Mouse (Mus musculus) liver, adult 2 months (tissue): ENCODE data around the gene Sptssb. TPM values are rescaled to one million over a fixed set of nuclear protein-coding genes. Genes with fewer than 3 reads are reported as not detected.

Experiments
- DNase-seq: peaks from one replicate; pipeline ENCODE4 v3.0.0-alpha.2; 2011; ENCODE audit warnings: low read depth, low spot score; ENCODE audit errors: extremely low read depth
- H3K27ac ChIP-seq: fragments of 200-500 bp; replicated peaks from 2 replicates; pipeline ENCODE4 v1.5.1; 2012; ENCODE audit warnings: low read depth, mild to moderate bottlenecking, control low read depth, inconsistent platforms, low read length; ENCODE audit not compliant: insufficient read depth
- H3K27me3 ChIP-seq: fragments of 200-500 bp; 2 replicates; pipeline ENCODE4 v1.6.1; 2012; ENCODE audit warnings: mild to moderate bottlenecking, moderate library complexity, low read length, inconsistent platforms; ENCODE audit not compliant: control insufficient read depth, insufficient read depth
- H3K36me3 ChIP-seq: fragments of 200-500 bp; 2 replicates; pipeline ENCODE4 v1.6.1; 2012; ENCODE audit warnings: low read length, inconsistent platforms; ENCODE audit not compliant: control insufficient read depth, insufficient read depth
- H3K4me1 ChIP-seq: fragments of 200-500 bp; 2 replicates; pipeline ENCODE4 v1.6.1; 2011; ENCODE audit warnings: low read length; ENCODE audit not compliant: control insufficient read depth, insufficient read depth
- H3K4me3 ChIP-seq: fragments of 200-500 bp; 2 replicates; pipeline ENCODE4 v1.5.1; 2011; ENCODE audit warnings: low read depth, mild to moderate bottlenecking, control low read depth, low read length, moderate library complexity; ENCODE audit not compliant: insufficient read depth
- H3K79me2 ChIP-seq: fragments of 200-500 bp; 2 replicates; pipeline ENCODE4 v1.6.1; 2012; ENCODE audit warnings: inconsistent platforms, mild to moderate bottlenecking, low read length, moderate library complexity; ENCODE audit not compliant: control insufficient read depth, insufficient read depth
- H3K9ac ChIP-seq: fragments of 200-500 bp; 2 replicates; pipeline ENCODE4 v1.6.1; 2012; ENCODE audit warnings: low read depth, mild to moderate bottlenecking, control low read depth, inconsistent platforms, low read length
- CTCF ChIP-seq: fragments of 200-500 bp; IDR thresholded peaks from 2 replicates; pipeline ENCODE4 v1.5.1; 2011; ENCODE audit warnings: low read depth, low read length, control low read depth
- POLR2A ChIP-seq: fragments of 200-500 bp; IDR thresholded peaks from 2 replicates; pipeline ENCODE4 v1.6.1; 2011; ENCODE audit warnings: low read length, control low read depth; ENCODE audit not compliant: insufficient read depth; ENCODE audit errors: extremely low read depth
- WGBS: fragments of 180-500 bp; shearing (Covaris S2); methylation state at CpG from one replicate; pipeline ENCODE4 v1.1.7; 2018; 5-methylcytosine and 5-hydroxymethylcytosine counted together
- polyA plus RNA-seq: library from polyadenylated mRNA; depleted of rRNA; stranded (reverse); fragments of >200 nt; gene quantifications from 2 replicates; pipeline ENCODE4 v1.2.3, GENCODE M21; 2012
- total RNA-seq: library from RNA; depleted of rRNA; stranded (reverse); fragments of >200 nt; gene quantifications from 2 replicates; pipeline ENCODE4 v1.2.3, GENCODE M21; 2014

Gene Sptssb
- total and polyA plus RNA-seq, 2 experiments, result 0.18 to 0.64 TPM

DNA sequence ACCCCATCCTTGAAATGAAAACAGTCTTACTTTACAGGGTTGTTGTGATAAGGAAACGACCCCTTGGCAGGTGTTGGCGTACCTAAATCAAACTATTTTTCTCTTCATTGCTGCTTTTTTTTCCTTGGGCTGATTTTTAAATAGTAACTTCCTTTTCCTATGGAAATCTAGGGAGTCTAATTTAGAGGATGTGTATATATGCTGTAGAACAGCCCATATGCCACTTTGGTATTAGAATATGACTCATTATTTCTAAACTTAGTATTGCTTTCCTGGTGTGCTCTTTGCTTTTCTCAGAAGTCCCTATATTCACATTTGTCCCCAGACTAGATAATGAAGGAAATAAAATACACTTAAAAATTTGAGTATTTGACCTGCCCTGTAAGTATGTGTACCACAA lies 17.8 kb upstream of the Sptssb start:
- Histone ChIP-seq H3K4me3 (no peak overlapping the region), H3K79me2 (no peaks in the 10 kb centered on the region), H3K9ac (no peak overlapping the region), H3K27me3 (no peaks in the 10 kb centered on the region), H3K27ac (no peak overlapping the region), H3K4me1 (no peaks in the 10 kb centered on the region), H3K36me3 (no peaks in the 10 kb centered on the region)
- no peak for TF ChIP-seq POLR2A
- TF ChIP-seq CTCF, result no peak
- DNase-seq, result no peak
- WGBS, result 82% methylated on average over 2 of the region's 2 CpGs

GRCm38 (mm10) chr3:69874721-69875120 lies 15.0 kb upstream of the Sptssb start:
- Histone ChIP-seq H3K79me2 (no peaks in the 10 kb centered on the region), H3K4me3 (no peak overlapping the region), H3K36me3 (no peaks in the 10 kb centered on the region), H3K4me1 (no peaks in the 10 kb centered on the region), H3K9ac (no peak overlapping the region), H3K27me3 (no peaks in the 10 kb centered on the region), H3K27ac (no peak overlapping the region)
- DNase-seq, result no peak
- TF ChIP-seq POLR2A (no peak), CTCF (no peak)
- 79% methylated on average over 3 of the region's 3 CpGs for WGBS

DNA sequence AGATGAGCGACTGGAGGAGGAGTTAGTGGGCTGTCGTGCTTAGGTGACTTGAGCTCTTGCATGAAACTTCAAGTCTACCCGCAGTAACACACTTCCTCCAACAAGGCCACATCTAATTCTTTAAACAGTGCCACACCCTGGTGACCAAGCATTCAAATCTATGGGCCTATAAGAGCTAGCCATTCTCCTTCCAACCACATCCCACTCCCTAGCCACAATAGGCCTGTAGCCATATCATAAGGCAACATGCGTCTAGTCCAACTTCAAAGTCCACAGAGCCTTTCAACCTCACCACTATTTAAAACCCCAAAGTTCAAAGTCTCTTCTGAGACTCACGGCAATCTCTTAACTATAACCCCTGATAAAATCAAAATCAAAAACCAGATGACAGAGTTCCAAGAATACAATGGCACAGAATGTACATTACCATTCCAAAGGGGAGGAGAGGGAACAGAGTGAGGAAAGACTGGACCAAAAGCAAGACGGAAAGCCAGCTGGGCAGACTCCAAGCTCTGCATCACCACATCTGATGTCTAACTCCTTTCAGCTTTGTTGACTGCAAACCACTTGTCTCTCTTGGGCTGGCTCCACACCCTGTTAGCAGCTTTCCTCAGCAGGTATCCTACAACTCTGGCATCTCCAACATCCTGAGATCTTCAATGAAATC lies 13.1 kb upstream of the Sptssb start:
- 52% methylated on average over 6 of the region's 6 CpGs for WGBS
- H3K79me2 ChIP-seq, result no peaks in the 10 kb centered on the region
- H3K36me3 ChIP-seq, result no peaks in the 10 kb centered on the region
- H3K27me3 ChIP-seq, result no peaks in the 10 kb centered on the region
- H3K4me3 ChIP-seq, result no peak overlapping the region
- H3K4me1 ChIP-seq, result no peaks in the 10 kb centered on the region
- TF ChIP-seq CTCF, result no peak
- no peak for TF ChIP-seq POLR2A
- H3K9ac ChIP-seq, result no peak overlapping the region
- no peak overlapping the region for H3K27ac ChIP-seq
- peak; percentile 28 for DNase-seq

DNA sequence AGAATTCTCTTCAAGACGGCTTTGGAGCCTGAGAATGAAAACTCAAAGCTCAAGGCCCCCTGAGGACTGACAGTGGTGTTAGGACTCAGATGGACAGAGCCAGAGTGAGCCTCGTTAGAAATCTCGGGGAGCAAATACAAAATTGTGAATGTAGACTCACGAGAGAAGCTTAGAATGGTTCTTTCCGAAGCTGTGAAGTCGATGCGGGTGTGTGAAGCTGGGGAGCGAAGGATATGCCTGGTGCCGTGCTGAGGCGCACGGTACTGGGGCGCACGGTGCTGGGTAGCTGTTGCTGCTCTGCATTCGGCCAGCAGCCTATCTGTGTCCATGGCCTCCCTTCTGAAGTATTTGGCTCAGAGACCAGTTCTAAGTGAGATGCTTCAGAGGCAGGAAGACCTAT lies 11.4 kb upstream of the Sptssb start:
- no peak for TF ChIP-seq POLR2A
- no peak for TF ChIP-seq CTCF
- WGBS, result 85% methylated on average over 14 of the region's 14 CpGs
- Histone ChIP-seq H3K36me3 (no peaks in the 10 kb centered on the region), H3K27ac (no peak overlapping the region), H3K27me3 (no peaks in the 10 kb centered on the region), H3K4me3 (no peak overlapping the region), H3K9ac (no peak overlapping the region), H3K4me1 (no peaks in the 10 kb centered on the region), H3K79me2 (no peaks in the 10 kb centered on the region)
- DNase-seq, result no peak

DNA sequence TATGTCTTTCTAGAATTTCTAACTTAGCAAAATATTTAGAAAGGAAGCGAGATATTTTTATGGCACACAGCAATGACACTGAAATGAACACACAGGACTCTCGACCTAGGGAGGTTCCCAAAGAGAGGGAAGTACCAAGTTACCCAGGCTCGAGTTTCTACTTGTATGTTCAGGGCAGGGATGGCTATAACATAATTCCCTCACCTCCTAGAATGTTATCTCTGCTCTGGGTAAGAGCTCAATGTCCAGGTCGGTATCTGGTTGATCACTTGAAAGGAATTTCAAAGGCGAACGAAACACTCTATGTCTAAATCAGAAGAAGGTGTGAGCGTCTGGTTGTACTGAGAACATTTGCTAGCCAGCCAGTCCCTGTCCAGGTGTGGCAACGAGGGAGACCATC lies 10.0 kb upstream of the Sptssb start:
- H3K4me1 ChIP-seq, result no peaks in the 10 kb centered on the region
- H3K27me3 ChIP-seq, result no peaks in the 10 kb centered on the region
- no peak overlapping the region for H3K27ac ChIP-seq
- no peak overlapping the region for H3K4me3 ChIP-seq
- H3K36me3 ChIP-seq, result no peaks in the 10 kb centered on the region
- no peaks in the 10 kb centered on the region for H3K79me2 ChIP-seq
- no peak for TF ChIP-seq POLR2A
- TF ChIP-seq CTCF, result no peak
- DNase-seq, result no peak
- no peak overlapping the region for H3K9ac ChIP-seq
- 77% methylated on average over 8 of the region's 8 CpGs for WGBS

DNA sequence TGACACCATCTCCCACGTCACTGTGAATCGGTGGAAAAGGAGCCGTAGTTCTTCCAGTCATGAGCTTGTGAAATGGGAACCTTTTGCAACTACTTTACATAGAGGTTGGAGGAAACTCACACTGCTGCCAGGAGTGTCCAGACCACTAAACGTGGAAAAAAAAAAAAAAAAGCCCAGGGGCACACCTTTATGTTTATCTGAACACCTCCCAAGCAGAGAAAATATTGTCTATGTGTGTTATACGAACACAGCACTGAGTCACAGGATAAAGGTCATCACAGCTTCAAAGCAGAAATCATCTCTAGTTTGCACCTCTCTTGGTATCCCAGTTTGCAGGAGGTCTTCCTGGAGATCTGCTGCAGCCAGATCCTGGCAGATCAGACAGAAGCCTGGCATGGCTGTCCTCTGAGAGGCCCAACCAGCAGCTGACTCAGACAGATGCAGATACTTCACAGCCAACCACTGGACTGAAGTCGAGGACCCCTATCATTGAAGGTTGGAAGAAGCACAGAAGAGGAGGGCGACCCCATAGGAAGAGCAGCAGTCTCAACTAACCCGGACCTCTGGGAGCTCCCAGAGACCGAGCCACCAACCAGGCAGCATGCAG lies 2.2 kb upstream of the Sptssb start:
- Histone ChIP-seq H3K4me1 (peaks cover 9% of the 10 kb centered on the region; the same call in 1 of the 2 replicates), H3K27me3 (no peaks in the 10 kb centered on the region), H3K9ac (no peak overlapping the region), H3K36me3 (no peaks in the 10 kb centered on the region), H3K27ac (no peak overlapping the region), H3K4me3 (no peak overlapping the region), H3K79me2 (no peaks in the 10 kb centered on the region)
- TF ChIP-seq POLR2A (no peak), CTCF (no peak)
- DNase-seq, result no peak
- whole genome bisulfite sequencing, result 40% methylated on average over 9 of the region's 9 CpGs
